In genomic region chr17:45584939-45585678, GRCm38 (mm10) we compare ENCODE assay signal across 9 mouse cellular contexts. TPM values are rescaled to one million over a fixed set of nuclear protein-coding genes. Genes with fewer than 3 reads are reported as not detected.
DNase-seq lines count a peak whose midpoint lies in the region; ATAC-seq and TF ChIP-seq lines count a peak whose summit lies in the region.
"Had no signal": no experiment of that assay in that cellular context is flagged by ENCODE, and none has a peak within 500 bp of the region (broad histone marks: within the 10 kb centered on the region; RNA-seq: fewer than 3 reads in every experiment).

No protein-coding gene starts in this region.

- peak; percentile 82 for ATAC-seq in hindbrain, postnatal 0 days
- ATAC-seq in activated CD4-positive, CD25-positive, alpha-beta regulatory T cell, adult 4 months = no peak

- TF ChIP-seq CTCF in hindbrain, postnatal 0 days (IDR thresholded peaks at IDR 0.05; ENCODE audit: low read depth) = peak; percentile 92

- intact Hi-C loops in left cerebral cortex, postnatal 36 days (cut with DNase I) = loop anchor here (2.0 to 5.0 kb wide), 3 partner anchors 44 to 132 kb away; no protein-coding TSS in a partner anchor

- peak; percentile 87 for DNase-seq in R1 (ENCODE audit: low read depth, low spot score)
- DNase-seq in cerebellum, postnatal 4 days (ENCODE audit: low spot score in 2 of 2) = peak; percentile 70 to 90
- DNase-seq in gastrocnemius, postnatal 10 days = peak; percentile 88
- peak; percentile 89 for DNase-seq in hindbrain, postnatal 0 days (ENCODE audit: low spot score)
- DNase-seq in left cerebral cortex, postnatal 36 days (ENCODE audit: low spot score in 2 of 2) = peak; percentile 67 to 73
- DNase-seq in mesoderm, embryonic 11.5 days (ENCODE audit: low read depth, low spot score) = peak; percentile 84
- peak; percentile 80 for DNase-seq in right cerebral cortex, postnatal 4 days

- H3K9ac ChIP-seq in hindbrain, postnatal 0 days (replicated peaks; ENCODE audit: low read length) = 0 out of 2 replicates have a peak overlapping the region, but pooled peaks have one; percentile 6

- peak overlapping the region; percentile 81 for H3K27ac ChIP-seq in hindbrain, postnatal 0 days

- no peaks in the 10 kb centered on the region for H3K9me3 ChIP-seq in hindbrain, postnatal 0 days (ENCODE audit: low read length)

- no peaks in the 10 kb centered on the region for H3K27me3 ChIP-seq in hindbrain, postnatal 0 days (ENCODE audit: insufficient read depth, low read length)

- H3K36me3 ChIP-seq in hindbrain, postnatal 0 days (ENCODE audit: insufficient read depth, low read length) = no peaks in the 10 kb centered on the region

- H3K4me1 ChIP-seq in hindbrain, postnatal 0 days (ENCODE audit: insufficient read depth, low read length) = no peaks in the 10 kb centered on the region; the same call in 1 of the 2 replicates

- H3K4me2 ChIP-seq in hindbrain, postnatal 0 days (ENCODE audit: low read depth, low read length) = 0 out of 2 replicates have a peak overlapping the region, but pooled peaks have one; percentile 6

- 21% methylated on average over 14 of the region's 14 CpGs for WGBS in hindbrain, postnatal 0 days

- no peak overlapping the region for H3K4me3 ChIP-seq in hindbrain, postnatal 0 days (ENCODE audit: low read length)

RNA-seq across cellular contexts. Expression of gene Hsp90ab1, which starts 12.0 kb away (rescaled TPM):
- 100 to 1,000 TPM; 900 to 909 TPM for total RNA-seq in gastrocnemius, postnatal 10 days (2021)
- 982 and 1,365 TPM in 2 replicates for total RNA-seq in hindbrain, postnatal 0 days (2014; rRNA removed)
- 1,472 and 1,504 TPM in 2 replicates for polyA plus RNA-seq in hindbrain, postnatal 0 days (2015; fragmentation: Nextera tagmentation; extraction: Ambion mirVana)
- total RNA-seq in left cerebral cortex, postnatal 36 days (2021) = 1,000 to 10,000 TPM; 1,413 to 1,526 TPM
- polyA plus RNA-seq in activated CD4-positive, CD25-positive, alpha-beta regulatory T cell, adult 4 months (2017; shearing (Covaris generic)) = 100 to 1,000 TPM; 836 to 982 TPM

RNA-seq across cellular contexts. Expression of gene Slc29a1, which starts 14.3 kb away (rescaled TPM):
- total RNA-seq in gastrocnemius, postnatal 10 days (2021) = 100 to 1,000 TPM in 1 of 2 experiments, 10 to 100 TPM in 1; 97.4 to 114 TPM
- 170 and 354 TPM in 2 replicates for total RNA-seq in hindbrain, postnatal 0 days (2014; rRNA removed)
- 60.6 and 77.6 TPM in 2 replicates for polyA plus RNA-seq in hindbrain, postnatal 0 days (2015; fragmentation: Nextera tagmentation; extraction: Ambion mirVana)
- total RNA-seq in left cerebral cortex, postnatal 36 days (2021) = 10 to 100 TPM; 17.1 to 23.2 TPM
- polyA plus RNA-seq in activated CD4-positive, CD25-positive, alpha-beta regulatory T cell, adult 4 months (2017; shearing (Covaris generic)) = 10 to 100 TPM; 82.3 to 85.3 TPM

RNA-seq across cellular contexts. Expression of gene Mymx, which starts 16.8 kb away (rescaled TPM):
- 10 to 100 TPM; 16.1 to 18.7 TPM for total RNA-seq in gastrocnemius, postnatal 10 days (2021)
- total RNA-seq in hindbrain, postnatal 0 days (2014; rRNA removed) = not detected in 2 replicates
- polyA plus RNA-seq in hindbrain, postnatal 0 days (2015; fragmentation: Nextera tagmentation; extraction: Ambion mirVana) = not detected in 2 replicates
- total RNA-seq in left cerebral cortex, postnatal 36 days (2021) = not detected
- not detected for polyA plus RNA-seq in activated CD4-positive, CD25-positive, alpha-beta regulatory T cell, adult 4 months (2017; shearing (Covaris generic))
- total RNA-seq: layer of hippocampus, adult 18-20 months had no signal

RNA-seq across cellular contexts. Expression of gene Slc35b2, which starts 21.4 kb away (rescaled TPM):
- 10 to 100 TPM; 29.9 to 39.3 TPM for total RNA-seq in gastrocnemius, postnatal 10 days (2021)
- total RNA-seq in hindbrain, postnatal 0 days (2014; rRNA removed) = 105 and 139 TPM in 2 replicates
- 90.3 and 94.0 TPM in 2 replicates for polyA plus RNA-seq in hindbrain, postnatal 0 days (2015; fragmentation: Nextera tagmentation; extraction: Ambion mirVana)
- 10 to 100 TPM; 24.7 to 33.0 TPM for total RNA-seq in left cerebral cortex, postnatal 36 days (2021)
- polyA plus RNA-seq in activated CD4-positive, CD25-positive, alpha-beta regulatory T cell, adult 4 months (2017; shearing (Covaris generic)) = 10 to 100 TPM; 27.7 to 33.8 TPM

RNA-seq across cellular contexts. Expression of gene Nfkbie, which starts 29.6 kb away (rescaled TPM):
- 1 to 10 TPM; 1.3 to 2.3 TPM for total RNA-seq in gastrocnemius, postnatal 10 days (2021)
- total RNA-seq in hindbrain, postnatal 0 days (2014; rRNA removed) = 7.7 and 9.2 TPM in 2 replicates
- 5.2 and 6.0 TPM in 2 replicates for polyA plus RNA-seq in hindbrain, postnatal 0 days (2015; fragmentation: Nextera tagmentation; extraction: Ambion mirVana)
- 1 to 10 TPM; 1.7 to 2.7 TPM for total RNA-seq in left cerebral cortex, postnatal 36 days (2021)
- polyA plus RNA-seq in activated CD4-positive, CD25-positive, alpha-beta regulatory T cell, adult 4 months (2017; shearing (Covaris generic)) = 10 to 100 TPM; 28.3 to 50.2 TPM

Comparison
In these comparisons a context has a peak if more than half of its experiments do, and no peak if none do; other contexts are left out.
1. RNA of gene Mymx, which starts 16.8 kb away (total RNA-seq): 16.1 to 18.7 TPM in gastrocnemius, postnatal 10 days; not detected in hindbrain, postnatal 0 days and not detected in left cerebral cortex, postnatal 36 days; every median in the first group is over 10 times any median in the second.
2. Peak in every context shown above with its lines, with median percentiles within 50 percentile points of each other: DNase-seq.